Mouse (Mus musculus): ENCODE results near the gene Sms.

DNA sequence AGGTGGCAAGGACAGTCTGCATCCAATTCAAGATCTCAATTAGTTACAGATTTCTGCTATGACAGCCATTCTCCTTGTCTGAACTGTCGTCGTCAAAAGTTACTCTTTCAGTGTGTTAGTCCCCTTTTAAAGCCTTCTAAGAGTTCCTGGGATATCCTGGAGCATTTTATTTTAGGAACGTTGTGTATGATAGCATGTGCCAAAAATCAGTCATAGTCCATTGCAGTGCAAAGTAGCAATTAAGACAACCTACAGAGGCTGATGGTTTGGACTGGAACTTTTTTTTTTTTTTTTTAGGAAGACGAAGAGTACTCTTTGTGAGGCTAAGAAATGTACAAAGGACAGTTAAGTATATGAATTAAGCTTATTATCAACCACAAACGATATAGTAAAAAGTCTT is 76.9 kb downstream of the Sms start, which contains the start of gene Phex:
- TF ChIP-seq CTCF (IDR thresholded peaks at IDR 0.05; ENCODE audit: low read depth, low read length) (no peak), POLR2A (IDR thresholded peaks at IDR 0.05; ENCODE audit: borderline replicate concordance, low read depth, low read length) (no peak)

All from bone marrow macrophage, adult 2 months (primary cell).